Mouse (Mus musculus) left cerebral cortex, adult 8-10 months (tissue): ENCODE measurements at regions not wholly inside any gene's neighbourhood (a gene's known extent, or its start where the extent isn't known, plus 50 kb on each side); places are given as distances from the start of the nearest gene placed in this dataset.

Experiments used
- DNase-seq, 2 experiments: peaks; one replicate each; pipeline ENCODE4 v3.0.0; 2022; ENCODE audit warnings: low spot score in 2 of 2

DNA sequence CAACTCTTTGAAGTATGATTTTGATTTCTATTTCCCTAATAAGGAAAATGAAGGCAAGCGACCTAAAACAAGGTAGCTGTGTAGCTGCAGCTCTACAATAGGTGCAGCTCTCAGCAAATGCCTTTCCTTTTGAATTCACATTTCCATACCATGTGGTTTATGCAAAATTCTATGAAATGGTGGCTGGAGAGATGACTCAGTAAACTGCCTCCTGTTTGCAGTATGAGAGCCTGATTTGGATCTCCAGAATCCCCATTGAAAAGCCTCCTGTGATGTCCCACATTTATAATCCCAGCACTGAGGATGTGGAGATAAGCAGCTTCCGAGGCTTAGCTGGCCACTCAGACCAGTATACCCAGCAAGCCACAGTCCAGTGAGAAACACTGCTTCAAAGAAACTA lies 59.6 kb downstream of the Npy1r start:
- no peak for DNase-seq

DNA sequence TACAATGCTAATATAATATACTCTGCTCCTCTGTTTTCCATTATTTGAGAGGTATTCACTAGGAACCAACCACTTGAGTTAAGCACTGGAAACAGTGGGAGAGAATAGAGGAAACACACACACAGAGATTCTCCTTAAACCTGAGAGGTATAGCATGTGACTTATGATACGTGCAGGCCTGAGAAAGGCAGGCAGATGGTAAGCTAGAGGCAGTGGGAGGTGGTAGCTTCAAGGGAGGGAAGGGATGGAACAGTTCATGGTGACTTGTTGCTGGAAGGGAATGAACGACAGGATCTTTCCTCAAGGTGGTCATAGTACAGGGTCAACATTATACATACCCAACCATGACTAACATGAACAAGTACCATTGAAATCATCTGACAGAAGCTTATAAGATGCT lies 60.8 kb downstream of the Npy1r start:
- DNase-seq: no peak

DNA sequence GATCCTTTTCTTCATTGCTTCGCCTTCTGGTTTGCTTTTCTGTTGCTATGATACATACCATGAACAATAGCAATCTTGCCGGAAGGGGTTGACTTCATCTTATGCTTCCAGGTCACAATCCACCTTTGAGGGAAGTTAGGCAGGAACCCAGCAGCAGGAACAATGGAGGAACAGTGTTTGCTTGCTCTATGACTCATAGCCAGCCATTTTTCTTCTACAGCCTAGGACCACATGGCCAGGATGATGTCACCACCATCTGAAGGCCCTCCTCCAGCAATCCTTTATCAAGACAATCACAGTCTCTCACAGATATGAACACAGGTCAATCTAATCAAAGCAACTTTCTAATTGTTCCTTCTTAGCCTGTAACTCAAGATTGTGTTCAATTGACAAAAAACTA lies 61.5 kb downstream of the Npy1r start:
- no peak for DNase-seq

DNA sequence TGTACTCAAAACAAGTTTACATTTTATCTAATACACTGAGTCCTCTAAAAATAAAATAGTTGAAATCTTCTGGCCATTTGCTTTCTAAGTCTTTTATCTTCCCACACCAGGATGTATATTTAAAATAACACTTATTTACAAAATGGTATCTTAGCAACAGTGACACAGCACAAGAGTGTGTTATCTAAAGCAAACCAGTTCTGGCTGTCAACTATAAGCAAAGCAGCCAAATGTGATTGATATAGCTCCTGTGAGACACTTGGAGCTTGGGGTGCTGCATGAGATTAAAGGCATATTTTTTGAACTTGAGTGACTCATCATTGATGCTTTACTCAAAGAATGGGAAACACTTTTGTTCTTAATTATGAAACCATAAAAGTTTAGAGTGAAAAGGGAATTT lies 62.7 kb downstream of the Npy1r start:
- no peak for DNase-seq

DNA sequence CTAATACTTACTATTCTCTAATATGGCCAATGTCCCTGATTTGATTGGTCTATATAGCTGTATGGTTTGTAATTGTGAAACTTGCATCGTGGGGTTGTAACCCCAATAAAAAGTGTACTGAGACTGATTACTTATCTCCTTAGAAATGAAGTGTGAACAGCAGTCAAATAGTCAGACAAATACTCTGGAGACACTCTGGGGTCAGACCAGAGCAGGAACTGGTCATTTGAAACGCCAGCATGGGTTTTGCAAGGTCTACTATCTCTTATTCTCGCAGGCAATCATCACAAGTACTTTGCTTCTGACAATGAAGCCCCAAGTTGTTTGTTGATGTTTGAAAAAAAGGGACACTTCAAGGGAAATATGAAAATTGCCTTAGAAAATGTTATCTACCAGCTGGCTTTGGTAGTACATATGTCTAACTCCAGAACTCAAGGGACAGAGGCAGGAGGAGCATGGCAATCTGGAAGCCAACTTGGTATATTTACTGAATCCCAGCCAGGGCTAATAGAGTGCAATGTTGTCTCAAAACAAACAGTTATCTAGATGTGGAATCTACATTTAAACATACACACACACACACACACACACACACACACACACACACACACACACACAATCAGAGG lies 64.1 kb downstream of the Npy1r start:
- DNase-seq: no peak

DNA sequence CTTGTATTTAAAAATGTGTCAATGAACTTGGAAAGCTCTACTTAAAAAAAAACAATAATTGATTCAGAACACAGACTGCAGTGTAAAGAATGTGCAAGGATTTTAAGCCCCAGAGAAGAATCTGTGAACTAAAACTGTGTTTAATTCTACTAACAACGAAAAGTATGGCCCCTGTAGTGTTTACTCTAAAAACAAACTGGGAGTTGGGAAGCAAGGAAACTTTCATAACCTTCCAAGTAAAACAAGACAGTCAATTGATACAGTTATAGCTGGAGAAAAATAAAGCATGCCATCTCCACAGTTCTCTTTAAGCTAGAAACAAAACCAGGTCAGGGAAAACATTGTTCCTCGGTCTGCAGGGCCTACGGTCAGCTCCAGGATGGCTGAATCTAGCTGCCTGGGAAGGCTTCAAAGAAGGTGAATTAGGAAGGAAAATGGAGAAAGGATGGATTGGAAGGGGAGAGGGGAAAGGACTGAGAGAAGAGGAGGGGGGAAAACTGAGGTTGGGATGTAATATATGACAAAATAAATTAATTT lies 68.1 kb downstream of the Npy1r start:
- no peak for DNase-seq

DNA sequence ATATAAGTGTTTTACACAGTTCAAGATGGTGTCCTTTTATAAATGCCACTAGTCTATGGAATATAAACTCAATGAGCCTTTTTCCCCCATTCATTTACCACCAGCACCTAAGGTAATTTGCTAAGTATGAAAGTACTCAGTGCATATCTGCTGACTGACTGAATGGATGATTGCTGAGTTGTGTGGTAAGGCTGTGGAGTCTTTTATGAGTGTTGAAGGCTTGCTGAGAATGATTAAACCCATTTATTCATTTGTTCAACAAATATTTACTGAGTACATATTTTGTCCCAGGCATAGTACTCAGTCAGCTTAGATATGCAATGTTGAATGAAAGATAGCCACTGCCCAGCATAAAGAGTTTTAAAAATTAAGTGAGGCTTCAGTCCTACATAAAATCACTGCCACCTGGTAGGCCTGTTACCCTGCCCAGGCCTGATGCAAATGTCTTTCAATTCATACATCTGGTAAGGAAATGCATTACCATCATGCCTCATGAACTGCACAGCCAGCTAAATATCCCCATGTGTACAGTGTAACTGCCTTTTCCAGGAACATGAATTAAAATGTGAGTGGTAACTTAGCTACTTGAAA lies 71.5 kb downstream of the Npy1r start:
- DNase-seq: no peak

DNA sequence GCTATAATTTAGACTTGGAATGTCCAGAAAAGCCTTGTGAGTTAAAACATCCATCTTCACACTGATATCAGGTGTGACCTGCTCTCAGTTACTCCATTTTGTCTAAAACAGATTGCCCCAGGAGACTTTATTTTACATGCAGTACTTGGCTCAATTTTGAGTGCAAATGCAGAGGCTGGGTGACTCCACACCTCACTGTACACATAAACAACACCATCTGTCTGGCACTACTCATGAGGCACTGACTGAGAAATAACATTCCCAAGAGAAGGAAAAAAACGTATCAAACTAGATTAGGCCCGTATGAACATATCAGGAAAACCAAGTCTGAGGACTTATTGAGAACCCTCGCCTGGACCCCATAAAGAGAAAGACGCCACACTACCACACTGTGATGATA lies 74.1 kb downstream of the Npy1r start:
- DNase-seq: peak in 1 of 2 experiments; percentile 39

DNA sequence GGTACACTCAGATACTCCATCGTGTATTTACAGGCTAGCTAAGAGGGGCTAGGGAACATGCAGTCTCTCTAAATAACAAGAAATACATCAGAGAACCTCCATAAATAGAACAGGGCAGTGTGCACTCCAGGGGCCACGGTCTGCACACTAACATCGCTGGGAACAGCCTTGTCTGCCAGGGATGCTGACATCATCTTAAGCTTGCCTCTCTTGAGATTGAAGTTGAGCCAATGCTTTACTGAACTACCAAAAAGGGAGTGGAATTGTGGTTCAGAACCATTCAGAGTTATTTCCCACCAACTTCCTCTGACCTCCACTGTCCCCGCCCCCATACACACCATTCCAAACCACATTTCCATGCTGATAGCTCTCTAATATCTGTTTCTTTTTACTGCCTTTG lies 75.7 kb downstream of the Npy1r start:
- DNase-seq: no peak

DNA sequence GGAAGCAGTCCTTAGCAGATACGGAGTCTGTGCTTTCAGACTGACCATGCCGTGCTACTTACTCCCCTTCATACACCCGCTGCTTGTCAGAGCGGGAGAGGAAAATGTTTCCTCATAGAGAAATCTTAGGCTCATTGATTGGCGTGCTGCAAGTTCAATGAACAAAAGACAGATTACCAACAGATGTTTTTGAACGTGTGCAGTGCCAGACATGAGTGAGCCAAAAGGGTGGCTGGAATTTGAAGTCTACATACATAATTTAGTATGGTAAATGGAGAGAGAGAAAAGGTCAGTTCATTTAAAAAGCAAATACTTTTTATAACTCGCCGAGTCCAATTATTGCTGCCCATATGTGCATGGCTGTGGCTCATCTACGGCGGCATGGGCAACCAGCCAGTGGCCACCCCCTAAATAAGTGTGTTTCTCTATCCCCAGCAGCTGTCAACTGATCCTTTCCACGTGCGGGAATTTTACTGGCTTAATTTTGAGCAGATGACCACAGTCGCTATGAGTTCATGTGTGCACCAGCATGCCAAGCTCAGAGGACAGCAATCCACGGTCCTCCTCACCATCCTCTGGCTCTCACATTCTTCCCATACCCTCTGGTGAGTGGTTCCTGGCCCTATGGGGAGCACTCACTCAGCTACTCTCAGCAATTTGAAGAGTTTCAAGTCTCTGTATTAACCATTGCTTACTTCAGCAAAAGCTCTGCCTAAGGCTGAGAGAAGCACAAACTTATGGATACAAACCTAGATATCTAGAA lies 80.3 kb downstream of the Npy1r start:
- DNase-seq: no peak

DNA sequence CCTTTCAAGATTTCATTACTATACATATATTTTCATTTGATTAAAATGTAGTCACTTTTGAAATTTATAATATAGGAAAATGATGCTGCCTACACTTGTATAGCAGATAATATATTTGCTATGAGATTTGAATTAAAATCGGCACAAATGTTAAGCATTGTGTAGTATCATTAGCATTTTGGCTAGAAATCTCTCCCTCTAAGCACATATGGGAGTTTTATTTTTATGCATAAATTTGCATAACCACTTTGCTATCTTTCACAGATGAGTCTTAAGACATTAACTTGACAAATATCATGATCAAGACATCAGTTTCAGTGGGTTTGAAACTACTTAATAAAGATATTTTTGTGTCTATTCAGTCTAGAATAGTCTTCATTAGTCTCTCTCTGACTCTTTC lies 80.4 kb upstream of the Naf1 start:
- DNase-seq: no peak

DNA sequence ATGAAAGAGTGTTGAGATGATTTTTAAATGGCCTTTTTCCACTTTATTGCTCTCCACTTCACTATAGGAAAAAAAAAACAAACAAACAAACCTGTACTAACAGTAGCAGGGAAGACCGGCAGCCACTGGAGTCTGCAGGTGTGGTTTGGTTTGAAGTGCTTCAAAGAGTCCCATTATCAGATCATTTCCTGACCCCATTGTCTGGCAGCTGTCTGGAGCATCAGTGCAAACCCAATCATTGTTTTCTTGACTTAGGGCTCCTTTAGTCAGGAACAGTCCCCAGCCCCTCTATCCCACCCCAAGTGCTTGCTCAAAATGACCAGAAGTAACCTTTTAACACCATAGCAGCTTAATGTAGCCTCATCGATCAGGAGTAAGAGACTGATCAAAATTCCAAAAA lies 77.4 kb upstream of the Naf1 start:
- no peak for DNase-seq

DNA sequence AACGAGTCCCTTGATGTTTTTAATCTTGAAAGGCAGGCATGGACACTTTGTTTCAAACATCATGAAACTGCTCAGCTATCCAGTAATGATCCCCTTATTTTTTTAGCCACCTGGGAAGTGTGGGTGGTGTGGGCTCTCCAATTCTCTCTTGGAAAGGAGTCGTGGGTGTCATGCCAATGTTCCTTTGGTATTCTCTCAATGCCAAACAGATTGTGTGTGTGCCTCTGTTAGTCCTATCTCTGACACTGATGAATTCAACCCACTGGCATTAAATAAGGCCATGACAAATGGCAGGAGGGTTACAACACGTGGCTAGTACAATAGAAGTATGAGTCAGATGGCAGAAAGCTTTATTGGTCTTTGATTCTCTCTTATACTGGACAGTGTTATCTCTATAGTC lies 74.0 kb upstream of the Naf1 start:
- DNase-seq: peak in 1 of 2 experiments; percentile 33
